Mouse (Mus musculus): Measurements from ENCODE around the gene Cttnbp2. TPM values are rescaled to one million over a fixed set of nuclear protein-coding genes. Genes with fewer than 3 reads are reported as not detected.

The Cttnbp2 gene
- polyA plus RNA-seq, 1 experiment from 2014 or later: 25.1 TPM

- WGBS: 91% methylated on average over 6 of the region's 6 CpGs
- no peaks in the 10 kb centered on the region for H3K36me3 ChIP-seq (ENCODE audit: control insufficient read depth, insufficient read depth, low read length)
- DNase-seq (ENCODE audit: low spot score) (no peak), ATAC-seq (ENCODE audit: low FRiP score) (no peak)
- H3K4me1 ChIP-seq (replicated peaks; ENCODE audit: control insufficient read depth, insufficient read depth, low read length): peaks cover 2% of the 10 kb centered on the region; the same call in 1 of the 2 replicates
- H3K4me2 ChIP-seq (replicated peaks; ENCODE audit: low read depth, low read length): no peak overlapping the region
- no peaks in the 10 kb centered on the region for H3K9me3 ChIP-seq (ENCODE audit: control insufficient read depth, low read length)
- no peak overlapping the region for H3K27ac ChIP-seq (ENCODE audit: low read depth, low read length)
- H3K27me3 ChIP-seq (ENCODE audit: control insufficient read depth, insufficient read depth, low read length): no peaks in the 10 kb centered on the region
- H3K9ac ChIP-seq (ENCODE audit: low read depth, low read length): no peak overlapping the region
- no peak overlapping the region for H3K4me3 ChIP-seq (ENCODE audit: low read depth, low read length)
These were observed 2.8 kb downstream of the Cttnbp2 start for GRCm38 (mm10) chr6:18511886-18512285.

DNA sequence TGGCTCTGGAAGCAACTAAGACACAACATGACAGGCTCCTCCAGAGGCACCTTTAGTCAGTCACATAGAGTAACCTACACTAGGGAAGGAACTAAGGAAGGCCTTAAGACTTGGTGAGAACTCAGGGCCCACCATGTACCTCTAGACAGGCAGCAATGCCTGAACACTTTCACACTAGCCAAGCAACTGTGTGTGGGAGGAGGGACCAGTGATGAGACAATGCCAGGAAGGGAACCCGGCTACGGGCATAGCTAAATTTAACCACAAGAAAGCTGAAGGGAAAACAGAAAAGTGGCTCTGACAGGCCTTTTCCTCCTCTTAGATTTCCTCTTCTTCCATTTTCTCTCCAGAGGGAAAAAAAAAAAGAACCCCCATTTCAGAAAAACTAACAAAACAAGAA is 6.6 kb downstream of the Cttnbp2 start:
- no peak overlapping the region for H3K4me2 ChIP-seq (replicated peaks; ENCODE audit: low read depth, low read length)
- no peak for DNase-seq (ENCODE audit: low spot score)
- no peak overlapping the region for H3K9ac ChIP-seq (ENCODE audit: low read depth, low read length)
- 78% methylated on average over 2 of the region's 2 CpGs for WGBS
- no peak overlapping the region for H3K4me3 ChIP-seq (ENCODE audit: low read depth, low read length)
- H3K27ac ChIP-seq (ENCODE audit: low read depth, low read length): no peak overlapping the region
- H3K9me3 ChIP-seq (ENCODE audit: control insufficient read depth, low read length): no peaks in the 10 kb centered on the region
- ATAC-seq (ENCODE audit: low FRiP score): no peak
- H3K36me3 ChIP-seq (ENCODE audit: control insufficient read depth, insufficient read depth, low read length): no peaks in the 10 kb centered on the region
- no peaks in the 10 kb centered on the region; the same call in 1 of the 2 replicates for H3K4me1 ChIP-seq (replicated peaks; ENCODE audit: control insufficient read depth, insufficient read depth, low read length)
- no peaks in the 10 kb centered on the region for H3K27me3 ChIP-seq (ENCODE audit: control insufficient read depth, insufficient read depth, low read length)

GRCm38 (mm10) chr6:18499833-18500232 is 14.8 kb downstream of the Cttnbp2 start:
- Histone ChIP-seq H3K4me1 (replicated peaks; ENCODE audit: control insufficient read depth, insufficient read depth, low read length) (no peaks in the 10 kb centered on the region), H3K27me3 (ENCODE audit: control insufficient read depth, insufficient read depth, low read length) (no peaks in the 10 kb centered on the region), H3K4me3 (ENCODE audit: low read depth, low read length) (no peak overlapping the region), H3K27ac (ENCODE audit: low read depth, low read length) (no peak overlapping the region), H3K9ac (ENCODE audit: low read depth, low read length) (no peak overlapping the region), H3K9me3 (ENCODE audit: control insufficient read depth, low read length) (no peaks in the 10 kb centered on the region), H3K4me2 (replicated peaks; ENCODE audit: low read depth, low read length) (no peak overlapping the region), H3K36me3 (ENCODE audit: control insufficient read depth, insufficient read depth, low read length) (no peaks in the 10 kb centered on the region)
- WGBS: 67% methylated on average over 5 of the region's 5 CpGs
- no peak for ATAC-seq (ENCODE audit: low FRiP score)
- no peak for DNase-seq (ENCODE audit: low spot score)

- Histone ChIP-seq H3K9me3 (ENCODE audit: control insufficient read depth, low read length) (no peaks in the 10 kb centered on the region), H3K4me2 (replicated peaks; ENCODE audit: low read depth, low read length) (no peak overlapping the region), H3K4me1 (replicated peaks; ENCODE audit: control insufficient read depth, insufficient read depth, low read length) (no peaks in the 10 kb centered on the region), H3K27ac (ENCODE audit: low read depth, low read length) (no peak overlapping the region), H3K9ac (ENCODE audit: low read depth, low read length) (no peak overlapping the region), H3K27me3 (ENCODE audit: control insufficient read depth, insufficient read depth, low read length) (no peaks in the 10 kb centered on the region), H3K4me3 (ENCODE audit: low read depth, low read length) (no peak overlapping the region), H3K36me3 (ENCODE audit: control insufficient read depth, insufficient read depth, low read length) (no peaks in the 10 kb centered on the region)
- no peak for DNase-seq (ENCODE audit: low spot score)
- ATAC-seq (ENCODE audit: low FRiP score): no peak
- 82% methylated on average over 1 of the region's 1 CpGs for WGBS
These were observed 21.7 kb downstream of the Cttnbp2 start for GRCm38 (mm10) chr6:18492977-18493376.

- 64% methylated on average over 6 of the region's 6 CpGs for WGBS
- Histone ChIP-seq H3K27me3 (ENCODE audit: control insufficient read depth, insufficient read depth, low read length) (no peaks in the 10 kb centered on the region), H3K9ac (ENCODE audit: low read depth, low read length) (no peak overlapping the region), H3K9me3 (ENCODE audit: control insufficient read depth, low read length) (no peaks in the 10 kb centered on the region), H3K4me1 (replicated peaks; ENCODE audit: control insufficient read depth, insufficient read depth, low read length) (no peaks in the 10 kb centered on the region), H3K36me3 (ENCODE audit: control insufficient read depth, insufficient read depth, low read length) (no peaks in the 10 kb centered on the region), H3K27ac (ENCODE audit: low read depth, low read length) (no peak overlapping the region), H3K4me3 (ENCODE audit: low read depth, low read length) (no peak overlapping the region), H3K4me2 (replicated peaks; ENCODE audit: low read depth, low read length) (no peak overlapping the region)
- DNase-seq (ENCODE audit: low spot score) (no peak), ATAC-seq (ENCODE audit: low FRiP score) (no peak)
These were observed 22.3 kb downstream of the Cttnbp2 start for GRCm38 (mm10) chr6:18492248-18492901.

DNA sequence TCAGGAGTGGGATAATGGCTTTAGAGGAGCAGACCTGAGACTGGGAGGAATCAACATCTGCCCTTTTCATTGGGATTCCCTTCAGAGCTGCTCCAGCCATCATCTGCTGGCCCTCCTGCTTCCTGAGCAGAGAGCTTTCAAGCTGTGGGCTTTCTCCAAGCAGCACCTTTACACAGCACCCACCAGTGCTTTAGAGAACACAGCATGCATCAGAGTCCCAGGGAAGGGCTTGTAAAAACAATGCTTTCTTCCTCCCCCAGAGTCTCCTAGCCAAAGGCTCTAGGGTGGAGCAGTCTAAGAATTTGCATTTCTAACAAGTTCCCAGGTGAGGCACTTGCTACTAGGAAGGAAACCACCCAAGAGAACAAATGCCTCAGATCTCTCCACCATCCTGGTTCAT is 29.6 kb downstream of the Cttnbp2 start:
- H3K27me3 ChIP-seq (ENCODE audit: control insufficient read depth, insufficient read depth, low read length): no peaks in the 10 kb centered on the region
- H3K4me3 ChIP-seq (ENCODE audit: low read depth, low read length): no peak overlapping the region
- no peak overlapping the region for H3K9ac ChIP-seq (ENCODE audit: low read depth, low read length)
- no peak for ATAC-seq (ENCODE audit: low FRiP score)
- H3K4me1 ChIP-seq (replicated peaks; ENCODE audit: control insufficient read depth, insufficient read depth, low read length): no peaks in the 10 kb centered on the region
- no peak overlapping the region for H3K4me2 ChIP-seq (replicated peaks; ENCODE audit: low read depth, low read length)
- no peaks in the 10 kb centered on the region for H3K36me3 ChIP-seq (ENCODE audit: control insufficient read depth, insufficient read depth, low read length)
- DNase-seq (ENCODE audit: low spot score): no peak
- no peaks in the 10 kb centered on the region for H3K9me3 ChIP-seq (ENCODE audit: control insufficient read depth, low read length)
- H3K27ac ChIP-seq (ENCODE audit: low read depth, low read length): no peak overlapping the region

GRCm38 (mm10) chr6:18484061-18484460 is 30.6 kb downstream of the Cttnbp2 start:
- Histone ChIP-seq H3K4me2 (replicated peaks; ENCODE audit: low read depth, low read length) (no peak overlapping the region), H3K36me3 (ENCODE audit: control insufficient read depth, insufficient read depth, low read length) (no peaks in the 10 kb centered on the region), H3K4me1 (replicated peaks; ENCODE audit: control insufficient read depth, insufficient read depth, low read length) (no peaks in the 10 kb centered on the region), H3K27me3 (ENCODE audit: control insufficient read depth, insufficient read depth, low read length) (no peaks in the 10 kb centered on the region), H3K4me3 (ENCODE audit: low read depth, low read length) (no peak overlapping the region), H3K27ac (ENCODE audit: low read depth, low read length) (no peak overlapping the region), H3K9me3 (ENCODE audit: control insufficient read depth, low read length) (no peaks in the 10 kb centered on the region), H3K9ac (ENCODE audit: low read depth, low read length) (no peak overlapping the region)
- no peak for ATAC-seq (ENCODE audit: low FRiP score)
- 85% methylated on average over 5 of the region's 5 CpGs for WGBS
- no peak for DNase-seq (ENCODE audit: low spot score)

- Histone ChIP-seq H3K4me2 (replicated peaks; ENCODE audit: low read depth, low read length) (no peak overlapping the region), H3K27me3 (ENCODE audit: control insufficient read depth, insufficient read depth, low read length) (no peaks in the 10 kb centered on the region), H3K9ac (ENCODE audit: low read depth, low read length) (no peak overlapping the region), H3K27ac (ENCODE audit: low read depth, low read length) (no peak overlapping the region), H3K9me3 (ENCODE audit: control insufficient read depth, low read length) (no peaks in the 10 kb centered on the region), H3K36me3 (ENCODE audit: control insufficient read depth, insufficient read depth, low read length) (no peaks in the 10 kb centered on the region), H3K4me3 (ENCODE audit: low read depth, low read length) (no peak overlapping the region), H3K4me1 (replicated peaks; ENCODE audit: control insufficient read depth, insufficient read depth, low read length) (no peaks in the 10 kb centered on the region)
- ATAC-seq (ENCODE audit: low FRiP score) (no peak), DNase-seq (ENCODE audit: low spot score) (no peak)
These were observed 32.1 kb downstream of the Cttnbp2 start for GRCm38 (mm10) chr6:18482546-18482945.

DNA sequence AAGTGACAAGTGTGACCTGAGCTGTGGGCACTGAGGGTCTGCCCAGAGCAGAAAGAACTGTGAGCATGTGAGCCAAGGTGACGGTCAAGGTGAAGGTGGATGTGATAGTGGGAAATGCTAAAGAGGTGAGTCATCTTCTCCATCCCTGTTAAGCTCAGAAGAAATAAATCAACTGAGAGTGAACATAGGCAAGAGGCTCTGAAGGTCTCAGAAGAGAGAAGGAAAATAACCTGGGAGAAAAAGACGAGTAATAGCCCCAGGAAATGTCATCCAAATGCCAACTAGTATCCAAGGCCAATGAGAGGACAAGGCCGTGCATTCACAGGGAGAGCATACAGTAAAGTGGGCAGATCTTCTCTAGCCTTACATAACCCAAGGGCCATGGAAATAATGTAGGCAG is 32.9 kb downstream of the Cttnbp2 start:
- H3K4me1 ChIP-seq (replicated peaks; ENCODE audit: control insufficient read depth, insufficient read depth, low read length): no peaks in the 10 kb centered on the region
- H3K9me3 ChIP-seq (ENCODE audit: control insufficient read depth, low read length): no peaks in the 10 kb centered on the region
- WGBS: 81% methylated on average over 3 of the region's 3 CpGs
- DNase-seq (ENCODE audit: low spot score) (no peak), ATAC-seq (ENCODE audit: low FRiP score) (no peak)
- H3K27ac ChIP-seq (ENCODE audit: low read depth, low read length): no peak overlapping the region
- no peak overlapping the region for H3K4me2 ChIP-seq (replicated peaks; ENCODE audit: low read depth, low read length)
- no peak overlapping the region for H3K4me3 ChIP-seq (ENCODE audit: low read depth, low read length)
- no peaks in the 10 kb centered on the region for H3K36me3 ChIP-seq (ENCODE audit: control insufficient read depth, insufficient read depth, low read length)
- H3K27me3 ChIP-seq (ENCODE audit: control insufficient read depth, insufficient read depth, low read length): no peaks in the 10 kb centered on the region
- H3K9ac ChIP-seq (ENCODE audit: low read depth, low read length): no peak overlapping the region

All from hindbrain, embryonic 11.5 days (tissue).